In genomic region chr12:31890685-31891084, GRCm38 (mm10) we compare ENCODE assay signal across 25 mouse cellular contexts. TPM values are rescaled to one million over a fixed set of nuclear protein-coding genes. Genes with fewer than 3 reads are reported as not detected.
DNase-seq lines count a peak whose midpoint lies in the region; ATAC-seq and TF ChIP-seq lines count a peak whose summit lies in the region.
"Had no signal": no experiment of that assay in that cellular context is flagged by ENCODE, and none has a peak within 500 bp of the region (broad histone marks: within the 10 kb centered on the region; RNA-seq: fewer than 3 reads in every experiment).

No protein-coding gene starts in this region.

- peaks cover 12% of the 10 kb centered on the region for H3K4me1 ChIP-seq in forebrain, embryonic 15.5 days
- H3K4me1 ChIP-seq in forebrain, embryonic 12.5 days: peaks cover 25% of the 10 kb centered on the region
- peaks cover 12% of the 10 kb centered on the region for H3K4me1 ChIP-seq in neural tube, embryonic 15.5 days

- no peaks in the 10 kb centered on the region for H3K9me3 ChIP-seq in forebrain, embryonic 15.5 days
- H3K9me3 ChIP-seq in forebrain, embryonic 12.5 days: no peaks in the 10 kb centered on the region
- no peaks in the 10 kb centered on the region for H3K9me3 ChIP-seq in neural tube, embryonic 15.5 days (replicated peaks)
- H3K9me3 ChIP-seq: embryonic facial prominence, embryonic 10.5 days; embryonic facial prominence, embryonic 13.5 days; forebrain, embryonic 13.5 days; hindbrain, embryonic 13.5 days had no signal

- WGBS in forebrain, embryonic 15.5 days: 65% methylated on average over 6 of the region's 6 CpGs
- WGBS in forebrain, embryonic 12.5 days: 62% methylated on average over 6 of the region's 6 CpGs
- 57% methylated on average over 6 of the region's 6 CpGs for WGBS in neural tube, embryonic 15.5 days

- ATAC-seq in forebrain, embryonic 15.5 days (replicated peaks): 0 out of 2 replicates have a peak, but pooled peaks have one; percentile 49
- ATAC-seq in forebrain, embryonic 12.5 days (ENCODE audit: low FRiP score): no peak
- ATAC-seq in neural tube, embryonic 15.5 days (ENCODE audit: low FRiP score): 0 out of 2 replicates have a peak, but pooled peaks have one; percentile 46
- ATAC-seq: CD4-positive, CD25-positive, alpha-beta regulatory T cell, adult 4 months; forebrain, embryonic 13.5 days; inflammation-experienced regulatory T-cells, adult 6 months had no signal

- H3K27ac ChIP-seq in forebrain, embryonic 15.5 days (replicated peaks): no peak overlapping the region
- H3K27ac ChIP-seq in forebrain, embryonic 12.5 days: no peak overlapping the region
- peak overlapping the region; percentile 72 for H3K27ac ChIP-seq in layer of hippocampus, adult 2 months
- H3K27ac ChIP-seq in neural tube, embryonic 15.5 days (replicated peaks): no peak overlapping the region
- H3K27ac ChIP-seq: embryonic facial prominence, embryonic 10.5 days; embryonic facial prominence, embryonic 13.5 days; forebrain, embryonic 13.5 days; gastrocnemius, adult 2 months; hindbrain, embryonic 13.5 days; hindbrain, postnatal 0 days had no signal

- no peak for DNase-seq in layer of hippocampus, adult 2 months (ENCODE audit: low spot score in 2 of 2)
- no peak for DNase-seq in layer of hippocampus, adult 11-12 months (ENCODE audit: low spot score)
- DNase-seq in neural tube, embryonic 10.5 days (ENCODE audit: extremely low spot score, low spot score): no peak
- DNase-seq: adrenal gland, adult 2 months; adrenal gland, postnatal 14 days; cerebellum, adult 11 months; cerebellum, postnatal 10 days; cerebellum, postnatal 36 days; embryo, embryonic 11 days; forebrain, postnatal 0 days; gastrocnemius, adult 2 months; gastrocnemius, postnatal 14 days; heart, adult 11 months had no signal

- no peak overlapping the region for H3K9ac ChIP-seq in forebrain, embryonic 15.5 days (replicated peaks)
- no peak overlapping the region; the same call in 1 of the 2 replicates for H3K9ac ChIP-seq in forebrain, embryonic 12.5 days
- no peak overlapping the region for H3K9ac ChIP-seq in neural tube, embryonic 15.5 days (replicated peaks)
- H3K9ac ChIP-seq: embryonic facial prominence, embryonic 13.5 days; forebrain, embryonic 13.5 days; forebrain, postnatal 0 days; hindbrain, embryonic 13.5 days had no signal

- no peak for TF ChIP-seq CTCF in layer of hippocampus, adult 2 months (conservative IDR thresholded peaks at IDR 0.05)

- no peak overlapping the region for H3K4me2 ChIP-seq in forebrain, embryonic 15.5 days (replicated peaks)
- H3K4me2 ChIP-seq in forebrain, embryonic 12.5 days: no peak overlapping the region
- H3K4me2 ChIP-seq in neural tube, embryonic 15.5 days: no peak overlapping the region
- H3K4me2 ChIP-seq: embryonic facial prominence, embryonic 13.5 days; forebrain, embryonic 13.5 days; heart, embryonic 11.5 days; hindbrain, embryonic 13.5 days had no signal

- no peak overlapping the region for H3K4me3 ChIP-seq in forebrain, embryonic 15.5 days
- no peak overlapping the region for H3K4me3 ChIP-seq in forebrain, embryonic 12.5 days (replicated peaks)
- H3K4me3 ChIP-seq in layer of hippocampus, adult 2 months: no peak overlapping the region
- H3K4me3 ChIP-seq in neural tube, embryonic 15.5 days (replicated peaks): no peak overlapping the region
- H3K4me3 ChIP-seq: embryonic facial prominence, embryonic 10.5 days; embryonic facial prominence, embryonic 13.5 days; erythroblast, embryonic 14.5 days; forebrain, embryonic 13.5 days; gastrocnemius, adult 2 months; hindbrain, embryonic 13.5 days had no signal

- peaks cover 5% of the 10 kb centered on the region; the same call in 1 of the 2 replicates for H3K36me3 ChIP-seq in forebrain, embryonic 15.5 days
- H3K36me3 ChIP-seq in forebrain, embryonic 12.5 days (replicated peaks): peaks cover 9% of the 10 kb centered on the region
- H3K36me3 ChIP-seq in neural tube, embryonic 15.5 days: no peaks in the 10 kb centered on the region

- no peaks in the 10 kb centered on the region for H3K27me3 ChIP-seq in forebrain, embryonic 15.5 days
- no peaks in the 10 kb centered on the region for H3K27me3 ChIP-seq in forebrain, embryonic 12.5 days
- no peaks in the 10 kb centered on the region for H3K27me3 ChIP-seq in neural tube, embryonic 15.5 days (replicated peaks)
- H3K27me3 ChIP-seq: embryonic facial prominence, embryonic 13.5 days; forebrain, embryonic 13.5 days; hindbrain, embryonic 13.5 days had no signal

RNA-seq across cellular contexts. Expression of gene Hbp1, which starts 59.6 kb away (rescaled TPM):
- 85.6 and 87.7 TPM in 2 replicates for polyA plus RNA-seq in forebrain, embryonic 15.5 days (2015; fragmentation: Nextera tagmentation; extraction: Ambion mirVana)
- 81.3 and 85.2 TPM in 2 replicates for polyA plus RNA-seq in forebrain, embryonic 12.5 days (2016; fragmentation: Nextera tagmentation; extraction: Ambion mirVana)
- total RNA-seq in layer of hippocampus, adult 2 months (2021): 10 to 100 TPM; 26.4 to 28.8 TPM
- polyA plus RNA-seq in neural tube, embryonic 15.5 days (2015; fragmentation: Nextera tagmentation; extraction: Ambion mirVana): 39.1 and 51.9 TPM in 2 replicates
